Mouse (Mus musculus) hindbrain, postnatal 0 days (tissue): ENCODE results near the gene Dennd1a. TPM values are rescaled to one million over a fixed set of nuclear protein-coding genes. Genes with fewer than 3 reads are reported as not detected.
A peak's percentile ranks its signal among the peaks of the same experiment; 100 is the strongest.

Experiments
- ATAC-seq: fragments of 200-750 bp; cut with Nextera tagmentation; 2 replicates; pipeline ENCODE4 v1.8.0; 2017; ENCODE audit warnings: mild to moderate bottlenecking, moderate TSS enrichment, moderate library complexity
- DNase-seq: peaks from one replicate; pipeline ENCODE4 v3.0.0-alpha.2; 2015; ENCODE audit warnings: low spot score
- H3K27ac ChIP-seq: fragments of 300-500 bp; sonication (generic); 2 replicates; pipeline ENCODE4 v1.5.1; 2014; ENCODE audit warnings: mild to moderate bottlenecking
- H3K27me3 ChIP-seq: fragments of 300-500 bp; sonication (generic); 2 replicates; pipeline ENCODE4 v1.6.1; 2014; ENCODE audit warnings: low read length, mixed read lengths; ENCODE audit not compliant: insufficient read depth
- H3K36me3 ChIP-seq: fragments of 300-500 bp; sonication (generic); 2 replicates; pipeline ENCODE4 v1.6.1; 2014; ENCODE audit warnings: low read length, mixed read lengths; ENCODE audit not compliant: insufficient read depth
- H3K4me1 ChIP-seq: fragments of 300-500 bp; sonication (generic); 2 replicates; pipeline ENCODE4 v1.6.1; 2014; ENCODE audit warnings: antibody characterized with exemption, low read length, mixed read lengths; ENCODE audit not compliant: insufficient read depth
- H3K4me2 ChIP-seq: fragments of 300-500 bp; sonication (generic); 2 replicates; pipeline ENCODE4 v1.6.1; 2014; ENCODE audit warnings: low read depth, mild to moderate bottlenecking, low read length, moderate library complexity, mixed read lengths
- H3K4me3 ChIP-seq: fragments of 300-500 bp; sonication (generic); 2 replicates; pipeline ENCODE4 v1.5.1; 2014; ENCODE audit warnings: low read length
- H3K9ac ChIP-seq: fragments of 300-500 bp; sonication (generic); replicated peaks from 2 replicates; pipeline ENCODE4 v1.6.1; 2014; ENCODE audit warnings: mild to moderate bottlenecking, low read length, moderate library complexity, mixed read lengths
- H3K9me3 ChIP-seq: fragments of 300-500 bp; sonication (generic); 2 replicates; pipeline ENCODE4 v1.6.1; 2016; ENCODE audit warnings: low read length, mixed read lengths
- CTCF ChIP-seq: IDR thresholded peaks from 2 replicates; pipeline ENCODE4 v1.5.1; 2016; ENCODE audit warnings: antibody characterized with exemption, control low read depth, low read depth
- WGBS: fragments of 180-500 bp; shearing (Covaris S2); extraction: QIAGEN DNeasy Blood & Tissue Kit; methylation state at CpG from one replicate; pipeline ENCODE4 v1.1.7; 2014; 5-methylcytosine and 5-hydroxymethylcytosine counted together
- polyA plus RNA-seq: library from polyadenylated mRNA; unstranded; fragments of >200 nt; fragmentation: Nextera tagmentation; extraction: Ambion mirVana; gene quantifications from 2 replicates; pipeline ENCODE4 v1.2.1, GENCODE M21; 2015
- total RNA-seq: library from RNA; depleted of rRNA; stranded (reverse); fragments of >200 nt; gene quantifications from 2 replicates; pipeline ENCODE4 v1.2.3, GENCODE M21; 2014

Dennd1a gene
- total and polyA plus RNA-seq, 2 experiments from 2014 or later = 14.4 to 51.9 TPM

DNA sequence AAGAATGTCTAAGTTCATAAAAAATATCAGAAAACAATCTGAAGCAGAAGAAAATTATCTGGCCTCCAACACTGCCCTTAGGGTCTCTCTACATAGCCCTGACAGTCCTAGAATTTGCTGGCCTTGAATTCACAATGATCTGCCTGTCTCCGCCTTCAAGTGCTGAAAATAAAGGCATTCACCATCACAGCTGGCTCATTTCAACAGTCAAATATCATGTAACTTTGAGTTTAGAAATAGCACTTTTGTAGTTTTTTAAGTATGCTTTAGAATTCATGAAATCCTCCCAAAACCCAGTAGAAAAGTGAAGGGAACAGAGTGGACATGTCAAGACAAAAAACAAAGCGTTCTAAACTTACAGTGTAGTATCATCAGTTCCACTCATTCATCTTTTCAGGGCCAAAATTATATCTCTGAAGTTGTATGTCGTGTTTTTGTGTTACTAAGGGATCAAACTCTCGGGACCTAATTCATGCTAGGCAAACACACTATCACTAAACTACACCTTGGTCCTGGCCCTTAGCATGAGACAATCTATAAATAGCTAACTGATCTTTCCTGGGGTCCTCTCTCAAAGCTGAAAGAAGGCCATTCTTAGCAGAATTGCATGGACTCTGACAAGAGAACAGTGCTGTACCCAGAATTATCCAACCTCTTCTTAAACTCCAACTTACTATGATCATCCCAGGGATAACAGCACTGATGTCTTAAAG, 110.2 kb downstream of the Dennd1a start:
- Histone ChIP-seq H3K4me3 (no peak overlapping the region), H3K27ac (no peak overlapping the region), H3K36me3 (no peaks in the 10 kb centered on the region), H3K4me2 (no peak overlapping the region), H3K9ac (no peak overlapping the region), H3K9me3 (no peaks in the 10 kb centered on the region), H3K27me3 (no peaks in the 10 kb centered on the region), H3K4me1 (no peaks in the 10 kb centered on the region)
- WGBS = 90% methylated on average over 4 of the region's 4 CpGs
- DNase-seq (no peak), ATAC-seq (no peak)
- no peak for TF ChIP-seq CTCF

DNA sequence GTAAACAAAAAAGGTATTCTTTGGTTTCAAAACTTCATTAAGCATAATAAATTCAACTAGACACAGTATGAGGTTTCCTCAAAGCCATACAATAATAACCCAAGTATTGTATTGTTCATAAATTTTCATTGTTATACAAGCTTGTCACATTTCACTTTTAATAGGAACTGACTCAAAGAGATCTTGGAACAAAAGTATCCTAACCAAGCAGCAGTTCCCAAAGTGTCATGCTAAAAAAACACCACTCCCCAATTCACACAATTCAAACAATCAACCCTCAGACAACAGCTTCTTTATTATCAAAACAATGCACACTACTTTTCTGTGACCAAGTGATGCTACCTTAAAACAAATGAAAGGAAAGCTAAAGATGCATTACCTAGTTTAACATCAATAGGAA, 111.9 kb downstream of the Dennd1a start:
- Histone ChIP-seq H3K36me3 (no peaks in the 10 kb centered on the region), H3K4me3 (no peak overlapping the region), H3K27me3 (no peaks in the 10 kb centered on the region), H3K4me1 (no peaks in the 10 kb centered on the region), H3K9ac (no peak overlapping the region), H3K9me3 (no peaks in the 10 kb centered on the region), H3K4me2 (no peak overlapping the region), H3K27ac (no peak overlapping the region)
- DNase-seq = no peak
- no peak for TF ChIP-seq CTCF
- no peak for ATAC-seq

DNA sequence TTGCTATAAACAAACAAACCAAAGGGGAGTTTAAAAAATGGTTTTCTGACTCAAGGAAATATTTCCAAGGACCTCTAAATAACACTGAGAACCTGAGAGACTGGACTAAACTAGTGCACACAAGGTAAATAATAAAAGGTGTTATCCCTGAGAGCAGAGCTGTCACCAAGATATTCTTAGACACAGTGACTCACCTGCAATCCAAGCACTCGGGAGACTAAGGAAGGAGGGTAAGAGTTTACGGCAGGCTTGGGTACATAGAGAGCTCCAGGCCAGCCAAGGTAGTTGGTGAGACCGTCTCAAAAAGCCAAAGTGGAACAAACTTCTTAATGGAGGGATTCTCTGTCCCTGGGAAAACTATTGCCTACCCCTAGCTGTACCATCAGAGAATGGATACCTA, 118.6 kb downstream of the Dennd1a start:
- H3K27me3 ChIP-seq = no peaks in the 10 kb centered on the region
- no peak overlapping the region for H3K4me3 ChIP-seq
- H3K27ac ChIP-seq = no peak overlapping the region
- TF ChIP-seq CTCF = no peak
- no peaks in the 10 kb centered on the region for H3K4me1 ChIP-seq
- WGBS = 91% methylated on average over 3 of the region's 3 CpGs
- no peak for ATAC-seq
- DNase-seq = no peak
- no peak overlapping the region for H3K4me2 ChIP-seq
- no peaks in the 10 kb centered on the region for H3K9me3 ChIP-seq
- no peak overlapping the region for H3K9ac ChIP-seq
- H3K36me3 ChIP-seq = no peaks in the 10 kb centered on the region

DNA sequence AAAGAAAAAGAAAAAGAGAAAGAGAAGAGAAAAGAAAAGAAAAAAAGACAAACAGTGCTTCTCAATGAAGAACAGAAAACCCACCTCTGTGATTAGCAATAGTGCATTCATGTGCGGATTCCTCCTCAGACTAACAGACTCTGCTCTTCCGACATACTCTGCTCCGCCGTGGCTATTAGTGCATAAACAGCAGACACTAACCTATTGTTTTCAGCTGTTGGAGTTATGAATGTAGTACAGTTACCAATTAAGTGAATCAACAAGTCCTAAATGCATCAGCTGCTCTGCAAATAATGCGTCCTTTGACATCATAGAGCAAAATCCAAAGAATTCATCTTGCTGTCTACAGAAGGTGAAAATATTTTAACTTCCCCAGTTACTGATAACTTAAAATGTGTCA, 121.2 kb downstream of the Dennd1a start:
- Histone ChIP-seq H3K27me3 (no peaks in the 10 kb centered on the region), H3K9me3 (no peaks in the 10 kb centered on the region), H3K9ac (no peak overlapping the region), H3K27ac (no peak overlapping the region), H3K36me3 (no peaks in the 10 kb centered on the region), H3K4me1 (no peaks in the 10 kb centered on the region), H3K4me3 (no peak overlapping the region), H3K4me2 (no peak overlapping the region)
- ATAC-seq (no peak), DNase-seq (no peak)
- 43% methylated on average over 5 of the region's 5 CpGs for WGBS
- no peak for TF ChIP-seq CTCF

DNA sequence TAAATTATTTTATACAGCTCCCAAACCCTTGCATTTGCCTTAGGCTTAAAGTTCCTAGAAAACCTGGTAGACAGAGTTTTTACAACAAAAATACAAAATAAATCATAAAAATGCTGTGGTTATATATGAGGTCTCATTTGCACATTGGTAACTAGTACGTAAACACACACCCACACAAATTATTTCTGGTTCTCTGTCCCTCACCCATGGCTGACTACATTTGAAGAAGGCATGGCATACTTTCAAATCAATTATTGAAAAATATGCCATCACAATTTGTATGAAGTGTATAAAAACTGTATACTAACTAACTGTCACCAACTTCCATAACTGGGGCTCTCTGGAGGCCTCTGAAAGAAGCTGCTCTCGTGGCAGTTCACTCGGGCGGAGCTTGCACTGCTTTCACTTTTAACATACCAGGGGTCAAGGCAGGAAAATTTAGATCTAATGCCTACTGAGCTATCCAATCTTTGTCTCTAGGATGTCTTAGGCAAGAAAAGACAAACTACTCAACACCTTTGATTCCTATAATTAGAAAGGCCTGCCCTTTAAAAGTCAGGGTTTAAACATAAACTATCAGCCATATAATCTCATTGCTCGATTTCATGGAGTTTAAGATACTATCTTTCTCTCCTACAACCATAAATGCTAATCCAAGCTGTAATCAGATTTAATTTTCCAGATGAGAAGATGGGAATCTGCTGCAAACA, 122.7 kb downstream of the Dennd1a start:
- ATAC-seq = no peak
- Histone ChIP-seq H3K4me2 (peak overlapping the region; percentile 16; the same call in 1 of the 2 replicates), H3K4me3 (no peak overlapping the region), H3K27me3 (no peaks in the 10 kb centered on the region), H3K36me3 (no peaks in the 10 kb centered on the region), H3K9me3 (no peaks in the 10 kb centered on the region), H3K4me1 (no peaks in the 10 kb centered on the region), H3K9ac (no peak overlapping the region), H3K27ac (no peak overlapping the region)
- 67% methylated on average over 5 of the region's 5 CpGs for WGBS
- no peak for DNase-seq
- no peak for TF ChIP-seq CTCF

DNA sequence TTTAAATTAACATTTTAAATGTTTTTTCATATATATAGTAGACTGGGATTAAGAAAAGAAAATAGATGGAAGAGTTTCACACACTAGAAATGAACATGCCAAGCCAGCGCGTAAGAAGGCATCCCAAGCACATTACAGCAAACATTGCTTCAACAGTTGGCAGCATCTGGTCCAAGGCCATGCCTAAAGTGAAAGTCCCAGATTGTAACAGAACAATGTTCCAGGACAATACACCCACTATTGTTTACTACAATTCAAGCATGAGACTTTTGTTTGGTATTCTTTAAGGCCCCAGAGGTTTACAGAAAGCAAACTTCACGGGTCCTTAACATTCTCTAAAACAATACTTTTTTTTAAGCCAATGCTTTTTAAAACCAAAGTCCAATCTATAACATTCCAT, 124.7 kb downstream of the Dennd1a start:
- WGBS = 55% methylated on average over 3 of the region's 3 CpGs
- DNase-seq = no peak
- no peak overlapping the region for H3K9ac ChIP-seq
- no peaks in the 10 kb centered on the region for H3K9me3 ChIP-seq
- ATAC-seq = no peak
- no peaks in the 10 kb centered on the region for H3K36me3 ChIP-seq
- H3K27ac ChIP-seq = no peak overlapping the region
- no peaks in the 10 kb centered on the region for H3K4me1 ChIP-seq
- TF ChIP-seq CTCF = no peak
- no peaks in the 10 kb centered on the region for H3K27me3 ChIP-seq
- H3K4me2 ChIP-seq = no peak overlapping the region
- H3K4me3 ChIP-seq = no peak overlapping the region

DNA sequence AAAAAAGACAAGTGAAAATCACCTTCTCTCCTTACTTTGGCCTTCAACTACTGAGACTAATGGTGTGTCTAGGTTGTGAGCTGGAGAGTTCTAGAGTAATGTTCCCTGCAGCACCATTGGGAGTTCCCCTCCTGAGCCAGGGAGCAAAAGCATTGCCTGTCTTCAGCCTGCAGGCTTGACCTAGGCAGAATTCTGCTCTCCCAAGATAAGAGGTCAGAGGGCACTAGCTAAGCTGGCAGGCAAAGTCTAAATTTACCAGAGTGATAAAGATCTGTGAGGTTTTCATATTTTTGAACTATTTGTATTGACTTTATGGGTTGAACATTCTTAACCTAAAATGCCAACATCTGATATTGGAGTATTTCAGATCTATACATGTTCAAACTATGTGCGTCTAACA, 125.7 kb downstream of the Dennd1a start:
- ATAC-seq (no peak), DNase-seq (no peak)
- H3K9ac ChIP-seq = no peak overlapping the region
- no peak overlapping the region for H3K4me3 ChIP-seq
- WGBS = 85% methylated on average over 1 of the region's 1 CpGs
- H3K36me3 ChIP-seq = no peaks in the 10 kb centered on the region
- no peaks in the 10 kb centered on the region for H3K4me1 ChIP-seq
- no peak overlapping the region for H3K27ac ChIP-seq
- no peak overlapping the region for H3K4me2 ChIP-seq
- H3K9me3 ChIP-seq = no peaks in the 10 kb centered on the region
- H3K27me3 ChIP-seq = no peaks in the 10 kb centered on the region
- no peak for TF ChIP-seq CTCF
